Mouse (Mus musculus) limb, embryonic 10.5 days (tissue): ENCODE measurements around the gene Lgals7. TPM values are rescaled to one million over a fixed set of nuclear protein-coding genes. Genes with fewer than 3 reads are reported as not detected.
A peak's percentile ranks its signal among the peaks of the same experiment; 100 is the strongest.

ENCODE experiments used
- DNase-seq: peaks from one replicate; pipeline ENCODE4 v3.0.0-alpha.2; 2017; ENCODE audit warnings: low spot score
- H3K27ac ChIP-seq: fragments of 300-500 bp; sonication (generic); 2 replicates; pipeline ENCODE4 v1.5.1; 2016; ENCODE audit warnings: mild to moderate bottlenecking
- H3K27me3 ChIP-seq: fragments of 300-500 bp; sonication (generic); 2 replicates; pipeline ENCODE4 v1.6.1; 2016; ENCODE audit warnings: low read depth, mild to moderate bottlenecking; ENCODE audit not compliant: poor library complexity, severe bottlenecking
- H3K36me3 ChIP-seq: fragments of 300-500 bp; sonication (generic); 2 replicates; pipeline ENCODE4 v1.6.1; 2016; ENCODE audit warnings: mild to moderate bottlenecking, moderate library complexity
- H3K4me1 ChIP-seq: fragments of 300-500 bp; sonication (generic); 2 replicates; pipeline ENCODE4 v1.6.1; 2016
- H3K4me3 ChIP-seq: fragments of 300-500 bp; sonication (generic); 2 replicates; pipeline ENCODE4 v1.5.1; 2016; ENCODE audit warnings: mild to moderate bottlenecking, moderate library complexity
- H3K9me3 ChIP-seq: fragments of 300-500 bp; sonication (generic); replicated peaks from 2 replicates; pipeline ENCODE4 v1.6.1; 2016; ENCODE audit warnings: mild to moderate bottlenecking
- WGBS: fragments of 180-500 bp; shearing (Covaris S2); methylation state at CpG from one replicate; pipeline ENCODE4 v1.1.7; 2016; 5-methylcytosine and 5-hydroxymethylcytosine counted together
- polyA plus RNA-seq: library from polyadenylated mRNA; unstranded; fragments of >200 nt; fragmentation: Nextera tagmentation; extraction: Ambion mirVana; gene quantifications from 2 replicates; pipeline ENCODE4 v1.2.1, GENCODE M21; 2016

The Lgals7 gene
- polyA plus RNA-seq, 1 experiment from 2014 or later, result 0.73 TPM

- Histone ChIP-seq H3K9me3 (no peaks in the 10 kb centered on the region), H3K27ac (no peak overlapping the region), H3K4me3 (no peak overlapping the region), H3K36me3 (peaks cover 3% of the 10 kb centered on the region), H3K4me1 (no peaks in the 10 kb centered on the region; the same call in 1 of the 2 replicates), H3K27me3 (no peaks in the 10 kb centered on the region)
- WGBS, result 88% methylated on average over 5 of the region's 5 CpGs
- DNase-seq, result no peak
These were observed 26.7 kb upstream of the Lgals7 start for GRCm38 (mm10) chr7:28836936-28837335.

GRCm38 (mm10) chr7:28838331-28838730, 25.3 kb upstream of the Lgals7 start:
- H3K4me3 ChIP-seq, result no peak overlapping the region
- no peaks in the 10 kb centered on the region for H3K36me3 ChIP-seq
- no peak overlapping the region for H3K27ac ChIP-seq
- H3K9me3 ChIP-seq, result no peaks in the 10 kb centered on the region
- DNase-seq, result no peak
- no peaks in the 10 kb centered on the region for H3K27me3 ChIP-seq
- no peaks in the 10 kb centered on the region; the same call in 1 of the 2 replicates for H3K4me1 ChIP-seq
- WGBS, result 79% methylated on average over 9 of the region's 9 CpGs

GRCm38 (mm10) chr7:28847273-28847672, 16.4 kb upstream of the Lgals7 start:
- Histone ChIP-seq H3K4me1 (peaks cover 14% of the 10 kb centered on the region), H3K36me3 (no peaks in the 10 kb centered on the region), H3K27me3 (no peaks in the 10 kb centered on the region), H3K4me3 (no peak overlapping the region), H3K27ac (no peak overlapping the region), H3K9me3 (no peaks in the 10 kb centered on the region)
- WGBS, result 86% methylated on average over 1 of the region's 1 CpGs
- DNase-seq, result no peak

GRCm38 (mm10) chr7:28849700-28850236, 13.9 kb upstream of the Lgals7 start:
- no peaks in the 10 kb centered on the region for H3K27me3 ChIP-seq
- DNase-seq, result no peak
- H3K4me1 ChIP-seq, result peaks cover 14% of the 10 kb centered on the region
- H3K4me3 ChIP-seq, result no peak overlapping the region; the same call in 1 of the 2 replicates
- H3K36me3 ChIP-seq, result no peaks in the 10 kb centered on the region
- peak overlapping the region; percentile 59; the same call in 1 of the 2 replicates for H3K27ac ChIP-seq
- H3K9me3 ChIP-seq, result no peaks in the 10 kb centered on the region
- WGBS, result 52% methylated on average over 1 of the region's 1 CpGs

GRCm38 (mm10) chr7:28850642-28851041, 13.0 kb upstream of the Lgals7 start:
- H3K4me1 ChIP-seq, result peaks cover 14% of the 10 kb centered on the region
- DNase-seq, result no peak
- no peak overlapping the region for H3K27ac ChIP-seq
- no peaks in the 10 kb centered on the region for H3K9me3 ChIP-seq
- H3K4me3 ChIP-seq, result no peak overlapping the region
- WGBS, result 85% methylated on average over 4 of the region's 4 CpGs
- no peaks in the 10 kb centered on the region for H3K36me3 ChIP-seq
- no peaks in the 10 kb centered on the region for H3K27me3 ChIP-seq

- 0 out of 2 replicates have a peak, but pooled peaks cover 5% of the 10 kb centered on the region for H3K27me3 ChIP-seq
- no peaks in the 10 kb centered on the region for H3K9me3 ChIP-seq
- no peak for DNase-seq
- H3K4me1 ChIP-seq, result peaks cover 13% of the 10 kb centered on the region
- no peaks in the 10 kb centered on the region for H3K36me3 ChIP-seq
- no peak overlapping the region for H3K27ac ChIP-seq
- no peak overlapping the region for H3K4me3 ChIP-seq
- 97% methylated on average over 2 of the region's 2 CpGs for WGBS
These were observed 3.7 kb upstream of the Lgals7 start for GRCm38 (mm10) chr7:28859953-28860352.

GRCm38 (mm10) chr7:28860898-28861297, 2.8 kb upstream of the Lgals7 start:
- Histone ChIP-seq H3K9me3 (no peaks in the 10 kb centered on the region), H3K27ac (no peak overlapping the region), H3K4me1 (peaks cover 18% of the 10 kb centered on the region), H3K27me3 (0 out of 2 replicates have a peak, but pooled peaks cover 5% of the 10 kb centered on the region), H3K4me3 (no peak overlapping the region), H3K36me3 (no peaks in the 10 kb centered on the region)
- DNase-seq, result no peak
- WGBS, result 89% methylated on average over 6 of the region's 6 CpGs

- Histone ChIP-seq H3K27ac (0 out of 2 replicates have a peak overlapping the region, but pooled peaks have one; percentile 36), H3K36me3 (no peaks in the 10 kb centered on the region), H3K9me3 (no peaks in the 10 kb centered on the region), H3K4me1 (peaks cover 28% of the 10 kb centered on the region), H3K27me3 (0 out of 2 replicates have a peak, but pooled peaks cover 5% of the 10 kb centered on the region), H3K4me3 (no peak overlapping the region)
- WGBS, result 79% methylated on average over 15 of the region's 15 CpGs
- DNase-seq, result no peak
These were observed 695 bp upstream of the Lgals7 start for GRCm38 (mm10) chr7:28862817-28863499.

- no peak for DNase-seq
- no peak overlapping the region for H3K4me3 ChIP-seq
These were observed 666 bp downstream of the Lgals7 start for GRCm38 (mm10) chr7:28864288-28864750.

GRCm38 (mm10) chr7:28865481-28866300, 2.0 kb downstream of the Lgals7 start:
- peak overlapping the region; percentile 57 for H3K27ac ChIP-seq
- no peaks in the 10 kb centered on the region for H3K36me3 ChIP-seq
- H3K9me3 ChIP-seq, result no peaks in the 10 kb centered on the region
- WGBS, result 45% methylated on average over 33 of the region's 33 CpGs
- DNase-seq, result peak; percentile 83
- peaks cover 28% of the 10 kb centered on the region for H3K4me1 ChIP-seq
- 0 out of 2 replicates have a peak, but pooled peaks cover 5% of the 10 kb centered on the region for H3K27me3 ChIP-seq
- peak overlapping the region; percentile 35 for H3K4me3 ChIP-seq

More at GRCm38 (mm10) chr7:28864288-28864750, 666 bp downstream of the Lgals7 start:
- 0 out of 2 replicates have a peak, but pooled peaks cover 5% of the 10 kb centered on the region for H3K27me3 ChIP-seq
- H3K27ac ChIP-seq, result 0 out of 2 replicates have a peak overlapping the region, but pooled peaks have one; percentile 3
- no peaks in the 10 kb centered on the region for H3K9me3 ChIP-seq
- WGBS, result 67% methylated on average over 9 of the region's 9 CpGs
- H3K4me1 ChIP-seq, result peaks cover 28% of the 10 kb centered on the region
- H3K36me3 ChIP-seq, result no peaks in the 10 kb centered on the region

GRCm38 (mm10) chr7:28866769-28867507, 3.3 kb downstream of the Lgals7 start:
- DNase-seq, result no peak
- Histone ChIP-seq H3K4me1 (peaks cover 28% of the 10 kb centered on the region), H3K9me3 (no peaks in the 10 kb centered on the region), H3K27ac (peak overlapping the region; percentile 64), H3K4me3 (no peak overlapping the region), H3K27me3 (0 out of 2 replicates have a peak, but pooled peaks cover 5% of the 10 kb centered on the region), H3K36me3 (no peaks in the 10 kb centered on the region)
- 88% methylated on average over 28 of the region's 28 CpGs for WGBS
